Mouse (Mus musculus): Measurements from ENCODE around the gene Lypd3. TPM values are rescaled to one million over a fixed set of nuclear protein-coding genes. Genes with fewer than 3 reads are reported as not detected.
"Not testable (repeated sequence)": the region's sequence is repeated elsewhere in the genome, so short reads cannot be mapped to it uniquely, and the experiment has no call there.

The Lypd3 gene
- polyA plus RNA-seq, 1 experiment from 2014 or later = not detected

GRCm38 (mm10) chr7:24617763-24618162 lies 18.6 kb upstream of the Lypd3 start:
- H3K9me3 ChIP-seq (replicated peaks) = no peaks in the 10 kb centered on the region; the same call in 1 of the 2 replicates
- WGBS (ENCODE audit: insufficient replicate concordance) = 20% methylated on average over 8 of the region's 8 CpGs
- peaks cover 18% of the 10 kb centered on the region for H3K4me1 ChIP-seq
- no peak for ATAC-seq
- H3K36me3 ChIP-seq = peaks cover 26% of the 10 kb centered on the region
- no peak overlapping the region for H3K4me2 ChIP-seq
- no peak overlapping the region for H3K4me3 ChIP-seq
- H3K27ac ChIP-seq = no peak overlapping the region
- H3K27me3 ChIP-seq (replicated peaks) = peaks cover 8% of the 10 kb centered on the region
- no peak overlapping the region for H3K9ac ChIP-seq

GRCm38 (mm10) chr7:24618374-24618773 lies 18.0 kb upstream of the Lypd3 start:
- ATAC-seq; H3K27ac ChIP-seq; H3K27me3 ChIP-seq (replicated peaks); H3K9ac ChIP-seq; H3K4me2 ChIP-seq; H3K4me3 ChIP-seq; H3K9me3 ChIP-seq (replicated peaks): not testable (repeated sequence)
- WGBS (ENCODE audit: insufficient replicate concordance) = 73% methylated on average over 8 of the region's 8 CpGs
- Histone ChIP-seq H3K36me3 (peaks cover 30% of the 10 kb centered on the region), H3K4me1 (peaks cover 17% of the 10 kb centered on the region)

GRCm38 (mm10) chr7:24619671-24620397 lies 16.5 kb upstream of the Lypd3 start:
- Histone ChIP-seq H3K9ac (no peak overlapping the region), H3K4me3 (no peak overlapping the region), H3K36me3 (peaks cover 30% of the 10 kb centered on the region), H3K27me3 (replicated peaks) (no peaks in the 10 kb centered on the region; the same call in 1 of the 2 replicates), H3K27ac (no peak overlapping the region), H3K4me1 (peaks cover 17% of the 10 kb centered on the region), H3K9me3 (replicated peaks) (no peaks in the 10 kb centered on the region; the same call in 1 of the 2 replicates), H3K4me2 (no peak overlapping the region)
- WGBS (ENCODE audit: insufficient replicate concordance) = 81% methylated on average over 13 of the region's 13 CpGs
- no peak for ATAC-seq

DNA sequence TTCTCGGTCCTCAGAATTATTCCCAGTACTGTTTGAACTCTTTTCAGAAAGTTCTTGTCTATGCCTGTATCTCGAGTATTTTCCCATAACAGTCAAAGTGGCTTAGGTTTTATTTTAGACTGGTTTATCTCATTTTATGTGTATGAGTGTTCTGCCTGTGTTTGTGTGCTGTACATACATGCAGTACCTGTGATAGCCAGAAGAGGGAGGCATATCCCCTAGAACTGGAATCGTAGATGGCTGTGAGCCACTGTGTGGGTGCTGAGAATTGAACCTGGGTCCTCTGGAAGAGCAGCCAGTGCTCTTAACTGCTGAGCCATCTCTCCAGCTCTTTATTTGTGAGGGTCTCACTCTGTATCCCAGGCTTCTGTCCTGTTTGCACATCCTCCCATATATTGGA lies 15.2 kb upstream of the Lypd3 start:
- Histone ChIP-seq H3K4me1 (peaks cover 14% of the 10 kb centered on the region), H3K4me2 (no peak overlapping the region), H3K9ac (no peak overlapping the region), H3K27me3 (replicated peaks) (no peaks in the 10 kb centered on the region; the same call in 1 of the 2 replicates), H3K4me3 (no peak overlapping the region), H3K27ac (no peak overlapping the region), H3K9me3 (replicated peaks) (no peaks in the 10 kb centered on the region; the same call in 1 of the 2 replicates), H3K36me3 (peaks cover 30% of the 10 kb centered on the region)
- 74% methylated on average over 3 of the region's 3 CpGs for WGBS (ENCODE audit: insufficient replicate concordance)
- no peak for ATAC-seq

DNA sequence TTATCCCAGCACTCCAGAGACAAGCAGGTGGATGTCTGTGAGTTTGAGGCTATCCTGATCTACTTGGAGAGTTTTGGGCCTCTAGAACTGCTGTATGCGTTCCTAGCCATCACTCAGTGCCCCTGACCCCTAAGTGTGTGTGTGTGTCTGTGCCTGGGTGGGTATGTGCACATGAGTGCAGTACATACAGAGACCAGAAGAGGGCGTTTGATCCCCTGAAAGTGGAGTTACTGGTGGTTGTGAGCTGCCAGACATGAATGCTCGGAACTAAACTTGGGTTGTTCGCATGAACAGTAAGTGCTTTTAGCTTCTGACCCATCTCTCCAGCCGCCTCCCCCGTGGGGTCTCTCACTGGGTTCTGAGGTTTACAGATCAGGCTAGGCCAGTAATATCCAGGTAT lies 13.4 kb upstream of the Lypd3 start:
- WGBS (ENCODE audit: insufficient replicate concordance) = 75% methylated on average over 6 of the region's 6 CpGs
- peaks cover 30% of the 10 kb centered on the region for H3K36me3 ChIP-seq
- H3K9ac ChIP-seq = no peak overlapping the region
- no peak overlapping the region for H3K4me2 ChIP-seq
- no peak overlapping the region for H3K4me3 ChIP-seq
- no peak for ATAC-seq
- H3K4me1 ChIP-seq = no peaks in the 10 kb centered on the region
- no peaks in the 10 kb centered on the region; the same call in 1 of the 2 replicates for H3K9me3 ChIP-seq (replicated peaks)
- no peaks in the 10 kb centered on the region; the same call in 1 of the 2 replicates for H3K27me3 ChIP-seq (replicated peaks)
- no peak overlapping the region for H3K27ac ChIP-seq

GRCm38 (mm10) chr7:24628685-24629610 lies 7.4 kb upstream of the Lypd3 start:
- 9% methylated on average over 33 of the region's 33 CpGs for WGBS (ENCODE audit: insufficient replicate concordance)
- Histone ChIP-seq H3K9ac (peak overlapping the region; percentile 59; the same call in 1 of the 2 replicates), H3K27ac (no peak overlapping the region)

GRCm38 (mm10) chr7:24629672-24630071 lies 6.7 kb upstream of the Lypd3 start:
- no peak for ATAC-seq
- H3K36me3 ChIP-seq = no peaks in the 10 kb centered on the region
- 0 out of 2 replicates have a peak overlapping the region, but pooled peaks have one; percentile 70 for H3K4me2 ChIP-seq
- WGBS (ENCODE audit: insufficient replicate concordance) = 55% methylated on average over 4 of the region's 4 CpGs
- no peak overlapping the region for H3K9ac ChIP-seq
- H3K4me3 ChIP-seq = no peak overlapping the region
- H3K27ac ChIP-seq = no peak overlapping the region
- H3K27me3 ChIP-seq (replicated peaks) = no peaks in the 10 kb centered on the region
- no peaks in the 10 kb centered on the region for H3K9me3 ChIP-seq (replicated peaks)
- H3K4me1 ChIP-seq = peaks cover 9% of the 10 kb centered on the region

More at GRCm38 (mm10) chr7:24628685-24629610, 7.4 kb upstream of the Lypd3 start:
- H3K4me2 ChIP-seq = peak overlapping the region; percentile 70
- H3K36me3 ChIP-seq = no peaks in the 10 kb centered on the region
- peak; percentile 89 for ATAC-seq
- H3K4me3 ChIP-seq = peak overlapping the region; percentile 41
- H3K9me3 ChIP-seq (replicated peaks) = no peaks in the 10 kb centered on the region
- H3K4me1 ChIP-seq = peaks cover 9% of the 10 kb centered on the region
- no peaks in the 10 kb centered on the region for H3K27me3 ChIP-seq (replicated peaks)

- no peaks in the 10 kb centered on the region; the same call in 1 of the 2 replicates for H3K27me3 ChIP-seq (replicated peaks)
- no peaks in the 10 kb centered on the region for H3K36me3 ChIP-seq
- 61% methylated on average over 10 of the region's 10 CpGs for whole genome bisulfite sequencing (ENCODE audit: insufficient replicate concordance)
- no peak for ATAC-seq
- H3K4me1 ChIP-seq = peaks cover 9% of the 10 kb centered on the region
- no peak overlapping the region for H3K27ac ChIP-seq
- no peak overlapping the region for H3K9ac ChIP-seq
- no peaks in the 10 kb centered on the region for H3K9me3 ChIP-seq (replicated peaks)
- no peak overlapping the region for H3K4me3 ChIP-seq
- H3K4me2 ChIP-seq = no peak overlapping the region
Observed at GRCm38 (mm10) chr7:24630116-24630880, 6.1 kb upstream of the Lypd3 start.

DNA sequence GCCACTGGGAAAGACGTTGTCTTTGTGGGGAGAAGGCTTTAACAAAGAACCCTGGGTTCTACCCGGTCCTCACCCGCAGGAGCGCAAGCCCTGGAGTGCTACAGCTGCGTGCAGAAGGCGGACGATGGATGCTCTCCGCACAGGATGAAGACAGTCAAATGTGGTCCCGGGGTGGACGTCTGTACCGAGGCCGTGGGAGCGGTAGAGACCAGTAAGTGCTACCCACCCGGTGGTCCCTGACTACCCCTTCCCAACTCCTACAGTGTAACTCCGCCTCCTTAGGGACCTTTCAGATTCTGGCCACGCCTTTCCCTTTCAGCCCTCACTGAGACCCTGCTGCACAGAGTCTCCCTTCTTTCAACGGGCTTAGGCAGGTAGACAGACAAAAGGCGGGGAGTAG lies 696 bp downstream of the Lypd3 start:
- peaks cover 53% of the 10 kb centered on the region for H3K27me3 ChIP-seq (replicated peaks)
- 4% methylated on average over 18 of the region's 18 CpGs for WGBS (ENCODE audit: insufficient replicate concordance)
- no peaks in the 10 kb centered on the region for H3K9me3 ChIP-seq (replicated peaks)
- no peak overlapping the region for H3K9ac ChIP-seq
- H3K36me3 ChIP-seq = no peaks in the 10 kb centered on the region
- H3K27ac ChIP-seq = no peak overlapping the region
- H3K4me1 ChIP-seq = peaks cover 17% of the 10 kb centered on the region
- ATAC-seq = no peak
- no peak overlapping the region for H3K4me2 ChIP-seq
- 0 out of 2 replicates have a peak overlapping the region, but pooled peaks have one; percentile 50 for H3K4me3 ChIP-seq

GRCm38 (mm10) chr7:24638026-24638856 lies 1.9 kb downstream of the Lypd3 start:
- Histone ChIP-seq H3K9ac (peak overlapping the region; percentile 9; the same call in 1 of the 2 replicates), H3K27ac (no peak overlapping the region), H3K27me3 (replicated peaks) (peaks cover 53% of the 10 kb centered on the region)

DNA sequence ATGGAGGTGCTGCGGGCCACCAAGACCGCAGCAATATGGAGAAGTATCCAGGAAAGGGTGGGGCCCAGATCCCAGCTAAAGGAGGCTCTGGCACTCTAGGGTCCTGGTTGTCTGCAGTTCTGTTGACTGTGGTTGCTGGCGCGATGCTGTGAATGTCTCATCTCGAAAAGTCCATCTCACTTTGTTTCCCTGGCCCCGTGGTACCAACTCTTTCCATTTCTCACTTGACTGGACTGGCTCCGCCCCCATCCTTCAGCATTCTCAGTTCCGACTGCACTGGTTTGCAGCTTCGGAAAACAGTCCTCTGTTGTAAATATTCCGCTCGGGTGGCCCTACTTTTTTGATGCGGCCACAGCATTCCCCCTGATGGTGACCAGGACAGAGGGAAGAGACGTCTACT lies 4.1 kb downstream of the Lypd3 start:
- peaks cover 53% of the 10 kb centered on the region for H3K27me3 ChIP-seq (replicated peaks)
- H3K4me1 ChIP-seq = peaks cover 17% of the 10 kb centered on the region
- H3K27ac ChIP-seq = no peak overlapping the region
- 59% methylated on average over 13 of the region's 13 CpGs for WGBS (ENCODE audit: insufficient replicate concordance)
- H3K4me2 ChIP-seq = no peak overlapping the region
- no peak overlapping the region for H3K4me3 ChIP-seq
- ATAC-seq = no peak
- H3K9ac ChIP-seq = no peak overlapping the region
- H3K9me3 ChIP-seq (replicated peaks) = no peaks in the 10 kb centered on the region
- H3K36me3 ChIP-seq = no peaks in the 10 kb centered on the region

More at GRCm38 (mm10) chr7:24638026-24638856, 1.9 kb downstream of the Lypd3 start:
- no peaks in the 10 kb centered on the region for H3K9me3 ChIP-seq (replicated peaks)
- 0 out of 2 replicates have a peak, but pooled peaks have one; percentile 30 for ATAC-seq
- H3K4me1 ChIP-seq = peaks cover 17% of the 10 kb centered on the region
- WGBS (ENCODE audit: insufficient replicate concordance) = 3% methylated on average over 35 of the region's 35 CpGs
- H3K4me2 ChIP-seq = peak overlapping the region; percentile 79
- peak overlapping the region; percentile 50 for H3K4me3 ChIP-seq
- no peaks in the 10 kb centered on the region for H3K36me3 ChIP-seq
